Mouse (Mus musculus): ENCODE data around the gene Rcn2. TPM values are rescaled to one million over a fixed set of nuclear protein-coding genes. Genes with fewer than 3 reads are reported as not detected.

The Rcn2 gene
- polyA plus RNA-seq, 1 experiment from 2014 or later: 345 TPM

- 51% methylated on average over 4 of the region's 4 CpGs for WGBS
- no peaks in the 10 kb centered on the region for H3K9me3 ChIP-seq (replicated peaks)
- no peak overlapping the region for H3K9ac ChIP-seq
- ATAC-seq (ENCODE audit: low FRiP score): no peak
- no peaks in the 10 kb centered on the region for H3K36me3 ChIP-seq
- H3K27ac ChIP-seq: no peak overlapping the region
- H3K27me3 ChIP-seq: no peaks in the 10 kb centered on the region
- no peak overlapping the region for H3K4me3 ChIP-seq
- no peak overlapping the region for H3K4me2 ChIP-seq (replicated peaks)
- H3K4me1 ChIP-seq: peaks cover 4% of the 10 kb centered on the region; the same call in 1 of the 2 replicates
Observed at GRCm38 (mm10) chr9:56101022-56101421, 59.4 kb downstream of the Rcn2 start.

- Histone ChIP-seq H3K9ac (no peak overlapping the region), H3K4me1 (peaks cover 4% of the 10 kb centered on the region; the same call in 1 of the 2 replicates), H3K4me3 (no peak overlapping the region), H3K27me3 (no peaks in the 10 kb centered on the region), H3K4me2 (replicated peaks) (no peak overlapping the region), H3K27ac (no peak overlapping the region), H3K36me3 (no peaks in the 10 kb centered on the region), H3K9me3 (replicated peaks) (no peaks in the 10 kb centered on the region)
- no peak for ATAC-seq (ENCODE audit: low FRiP score)
- 59% methylated on average over 5 of the region's 7 CpGs for WGBS
Observed at GRCm38 (mm10) chr9:56104921-56105320, 63.3 kb downstream of the Rcn2 start.

GRCm38 (mm10) chr9:56106274-56107072, 64.8 kb downstream of the Rcn2 start:
- H3K9me3 ChIP-seq (replicated peaks): no peaks in the 10 kb centered on the region
- H3K4me1 ChIP-seq: peaks cover 4% of the 10 kb centered on the region; the same call in 1 of the 2 replicates
- H3K4me3 ChIP-seq: no peak overlapping the region
- no peak for ATAC-seq (ENCODE audit: low FRiP score)
- 58% methylated on average over 6 of the region's 6 CpGs for WGBS
- no peaks in the 10 kb centered on the region for H3K27me3 ChIP-seq
- no peak overlapping the region for H3K9ac ChIP-seq
- H3K4me2 ChIP-seq (replicated peaks): no peak overlapping the region
- H3K27ac ChIP-seq: no peak overlapping the region
- H3K36me3 ChIP-seq: no peaks in the 10 kb centered on the region

GRCm38 (mm10) chr9:56107527-56107926, 65.9 kb downstream of the Rcn2 start:
- no peaks in the 10 kb centered on the region for H3K9me3 ChIP-seq (replicated peaks)
- no peak overlapping the region for H3K4me3 ChIP-seq
- no peak overlapping the region for H3K27ac ChIP-seq
- H3K36me3 ChIP-seq: no peaks in the 10 kb centered on the region
- H3K27me3 ChIP-seq: no peaks in the 10 kb centered on the region
- no peak overlapping the region for H3K4me2 ChIP-seq (replicated peaks)
- ATAC-seq (ENCODE audit: low FRiP score): no peak
- no peak overlapping the region for H3K9ac ChIP-seq
- peaks cover 4% of the 10 kb centered on the region; the same call in 1 of the 2 replicates for H3K4me1 ChIP-seq
- 72% methylated on average over 6 of the region's 6 CpGs for WGBS

GRCm38 (mm10) chr9:56108174-56108573, 66.5 kb downstream of the Rcn2 start:
- no peak overlapping the region for H3K9ac ChIP-seq
- ATAC-seq (ENCODE audit: low FRiP score): no peak
- no peaks in the 10 kb centered on the region for H3K36me3 ChIP-seq
- H3K4me1 ChIP-seq: peaks cover 4% of the 10 kb centered on the region; the same call in 1 of the 2 replicates
- H3K4me2 ChIP-seq (replicated peaks): no peak overlapping the region
- WGBS: 84% methylated on average over 5 of the region's 5 CpGs
- no peak overlapping the region for H3K27ac ChIP-seq
- H3K4me3 ChIP-seq: no peak overlapping the region
- no peaks in the 10 kb centered on the region for H3K27me3 ChIP-seq
- H3K9me3 ChIP-seq (replicated peaks): no peaks in the 10 kb centered on the region

Other genes starting within 250 kb of the Rcn2 start
- gene Scaper, start 103.7 kb upstream of the Rcn2 start, polyA plus RNA-seq (2016; fragmentation: Nextera tagmentation; extraction: Ambion mirVana): 23.8 and 28.5 TPM in 2 replicates
- gene 4930563M21Rik, start 31.3 kb upstream of the Rcn2 start, polyA plus RNA-seq (2016; fragmentation: Nextera tagmentation; extraction: Ambion mirVana): not detected in 2 replicates
- gene Pstpip1, start 48.1 kb downstream of the Rcn2 start, polyA plus RNA-seq (2016; fragmentation: Nextera tagmentation; extraction: Ambion mirVana): 0.57 and 0.88 TPM in 2 replicates
- 495 and 515 TPM in 2 replicates for gene Tspan3, start 123.6 kb downstream of the Rcn2 start, polyA plus RNA-seq (2016; fragmentation: Nextera tagmentation; extraction: Ambion mirVana)

All from hindbrain, embryonic 12.5 days (tissue).